Mouse (Mus musculus) cerebellum, adult 2 months (tissue): Measurements from ENCODE around the gene Atp12a.

Experiments used
- CTCF ChIP-seq: fragments of 200-500 bp; IDR thresholded peaks from 2 replicates; pipeline ENCODE4 v1.5.1; 2011; ENCODE audit warnings: low read depth, mild to moderate bottlenecking, control low read depth, low read length, moderate library complexity, borderline replicate concordance; ENCODE audit not compliant: insufficient read depth
- POLR2A ChIP-seq: fragments of 200-500 bp; IDR thresholded peaks from 2 replicates; pipeline ENCODE4 v1.6.1; 2011; ENCODE audit warnings: low read length, control low read depth, borderline replicate concordance; ENCODE audit not compliant: insufficient read depth

- no peak for TF ChIP-seq CTCF
- TF ChIP-seq POLR2A, result no peak
These were observed 16.2 kb upstream of the Atp12a start for GRCm38 (mm10) chr14:56348704-56349103.
